Mouse (Mus musculus): Measurements from ENCODE around the gene Adora1.

Adora1 gene

GRCm38 (mm10) chr1:134193674-134194197 is 41.5 kb downstream of the Adora1 start:
- DNase-seq (ENCODE audit: low read depth, low spot score): no peak

GRCm38 (mm10) chr1:134193126-134193525 is 42.1 kb downstream of the Adora1 start, which contains the start of gene Mybph:
Gene Mybph (plus strand): TSS chr1:134193448.
- no peak for DNase-seq (ENCODE audit: low read depth, low spot score)

GRCm38 (mm10) chr1:134192024-134192423 is 43.2 kb downstream of the Adora1 start:
- no peak for DNase-seq (ENCODE audit: low read depth, low spot score)

GRCm38 (mm10) chr1:134191192-134191591 is 44.0 kb downstream of the Adora1 start:
- DNase-seq (ENCODE audit: low read depth, low spot score): no peak

- no peak for DNase-seq (ENCODE audit: low read depth, low spot score)
Measured at GRCm38 (mm10) chr1:134188989-134189729, 46.1 kb downstream of the Adora1 start.

GRCm38 (mm10) chr1:134188217-134188616 is 47.0 kb downstream of the Adora1 start:
- DNase-seq (ENCODE audit: low read depth, low spot score): no peak

- no peak for DNase-seq (ENCODE audit: low read depth, low spot score)
Measured at GRCm38 (mm10) chr1:134184089-134184488, 51.1 kb downstream of the Adora1 start.

- DNase-seq (ENCODE audit: low read depth, low spot score): no peak
Measured at GRCm38 (mm10) chr1:134182025-134182424, 53.2 kb downstream of the Adora1 start, which contains the start of gene Chil1. Gene Chil1 (plus strand): TSS chr1:134182176.

GRCm38 (mm10) chr1:134177976-134178375 is 57.3 kb downstream of the Adora1 start:
- no peak for DNase-seq (ENCODE audit: low read depth, low spot score)

- no peak for DNase-seq (ENCODE audit: low read depth, low spot score)
Measured at GRCm38 (mm10) chr1:134173081-134173480, 62.1 kb downstream of the Adora1 start.

- DNase-seq (ENCODE audit: low read depth, low spot score): no peak
Measured at GRCm38 (mm10) chr1:134168985-134169697, 66.1 kb downstream of the Adora1 start.

GRCm38 (mm10) chr1:134168567-134168966 is 66.7 kb downstream of the Adora1 start:
- DNase-seq (ENCODE audit: low read depth, low spot score): no peak

- DNase-seq (ENCODE audit: low read depth, low spot score): no peak
Measured at GRCm38 (mm10) chr1:134167416-134168305, 67.6 kb downstream of the Adora1 start.

GRCm38 (mm10) chr1:134166547-134166946 is 68.7 kb downstream of the Adora1 start:
- DNase-seq (ENCODE audit: low read depth, low spot score): no peak

- no peak for DNase-seq (ENCODE audit: low read depth, low spot score)
Measured at GRCm38 (mm10) chr1:134164454-134164853, 70.8 kb downstream of the Adora1 start.

GRCm38 (mm10) chr1:134163476-134163875 is 71.8 kb downstream of the Adora1 start:
- DNase-seq (ENCODE audit: low read depth, low spot score): no peak

- no peak for DNase-seq (ENCODE audit: low read depth, low spot score)
Measured at GRCm38 (mm10) chr1:134162510-134163225, 72.6 kb downstream of the Adora1 start.

GRCm38 (mm10) chr1:134161399-134161798 is 73.8 kb downstream of the Adora1 start:
- DNase-seq (ENCODE audit: low read depth, low spot score): no peak

- no peak for DNase-seq (ENCODE audit: low read depth, low spot score)
Measured at GRCm38 (mm10) chr1:134160404-134160803, 74.8 kb downstream of the Adora1 start.

- no peak for DNase-seq (ENCODE audit: low read depth, low spot score)
Measured at GRCm38 (mm10) chr1:134154655-134155054, 80.6 kb downstream of the Adora1 start.

- no peak for DNase-seq (ENCODE audit: low read depth, low spot score)
Measured at GRCm38 (mm10) chr1:134154121-134154520, 81.1 kb downstream of the Adora1 start.
